Mouse (Mus musculus) cerebellum, postnatal 36 days (tissue): ENCODE measurements around the gene Epb41l1.
"Not testable (repeated sequence)": the region's sequence is repeated elsewhere in the genome, so short reads cannot be mapped to it uniquely, and the experiment has no call there.

Experiments used
- DNase-seq, 2 experiments: peaks; one replicate each; pipeline ENCODE4 v3.0.0; 2021 to 2022; ENCODE audit warnings: mixed read lengths in 2 of 2

The Epb41l1 gene

GRCm38 (mm10) chr2:156420694-156421380 is at the start of gene Epb41l1:
TSS of gene Epb41l1 (plus strand) at chr2:156420909.
- peak; percentile 13 to 26 for DNase-seq

DNA sequence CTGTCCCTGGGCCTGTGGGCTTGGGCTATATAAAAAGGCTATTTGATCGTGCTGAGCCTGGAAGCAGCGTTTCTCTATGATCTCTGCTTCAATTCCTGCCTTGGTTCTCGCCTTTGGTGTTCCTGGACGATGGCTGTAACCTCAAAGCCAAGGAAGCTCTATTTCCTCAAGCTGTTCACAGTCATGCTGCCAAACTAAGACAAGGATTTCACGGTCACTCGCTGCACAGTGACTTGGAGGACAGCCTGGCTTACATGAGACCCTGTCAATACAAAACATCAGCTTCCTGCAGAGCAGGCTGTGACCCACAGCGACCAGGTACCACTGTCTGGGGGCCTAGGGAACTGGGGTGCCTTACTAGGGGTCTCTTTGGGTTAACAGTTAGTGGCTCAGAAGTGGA is 43.8 kb upstream of the Epb41l1 start:
- DNase-seq, result no peak

- DNase-seq, result no peak
These were observed 40.8 kb upstream of the Epb41l1 start for GRCm38 (mm10) chr2:156379929-156380328.

DNA sequence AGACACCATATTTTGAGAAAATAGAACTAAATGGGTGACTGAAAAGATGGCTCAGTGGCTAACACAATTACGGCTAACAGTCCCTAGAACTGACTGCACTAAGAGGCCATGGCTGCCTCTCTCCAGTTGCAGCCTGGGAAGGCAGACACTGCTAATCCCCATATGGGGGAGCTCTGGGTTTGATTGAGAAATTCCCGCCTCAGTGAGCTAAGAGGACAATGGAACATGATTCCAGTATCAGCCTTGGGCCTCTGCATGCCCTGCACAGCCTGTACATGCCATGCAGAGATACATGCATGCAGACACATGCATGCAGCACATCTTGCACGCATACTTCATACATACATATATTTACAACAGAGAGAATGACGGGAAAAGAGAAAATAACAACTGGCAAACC is 39.4 kb upstream of the Epb41l1 start:
- DNase-seq, result no peak

DNA sequence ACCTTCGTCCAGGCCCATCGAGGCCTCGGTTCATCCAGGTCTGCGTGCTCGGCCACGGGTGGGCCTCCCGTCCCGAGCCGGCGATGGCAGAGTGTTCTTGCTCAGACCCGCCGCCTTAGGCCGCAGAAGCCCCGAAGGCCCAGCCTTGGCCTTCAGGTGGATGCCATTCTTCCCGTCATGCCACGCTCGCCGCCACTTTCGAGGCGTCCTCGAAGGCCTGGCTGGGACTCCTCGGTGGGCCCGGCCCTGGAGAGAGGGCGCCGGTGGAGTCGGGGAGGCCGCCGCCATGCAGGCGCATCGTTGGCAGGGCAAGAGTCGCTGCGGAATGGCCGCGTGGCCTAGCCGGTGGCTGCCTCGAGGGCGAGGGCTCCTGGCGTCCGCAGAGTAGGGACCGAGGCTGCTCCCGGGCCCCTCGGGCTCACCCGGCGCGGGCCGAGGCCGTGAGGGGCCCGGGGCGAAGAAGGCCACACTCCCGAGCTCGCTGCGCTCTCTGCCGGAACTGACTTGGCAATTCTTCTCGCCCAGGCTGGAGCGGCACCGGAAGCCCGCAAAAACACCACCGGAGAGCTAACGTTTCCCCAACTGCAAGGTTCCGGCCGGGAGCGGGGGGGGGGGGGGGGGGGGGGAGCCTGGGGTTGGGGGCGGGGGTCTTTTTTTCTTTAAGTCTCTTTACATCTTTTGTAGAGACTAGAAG is 28.1 kb upstream of the Epb41l1 start:
- DNase-seq, result peak; percentile 75 to 77

- DNase-seq, result peak in 1 of 2 experiments; percentile 11
These were observed 27.4 kb upstream of the Epb41l1 start for GRCm38 (mm10) chr2:156393155-156393828.

- DNase-seq, result no peak
These were observed 26.4 kb upstream of the Epb41l1 start for GRCm38 (mm10) chr2:156394282-156394681.

- no peak for DNase-seq
These were observed 24.6 kb upstream of the Epb41l1 start for GRCm38 (mm10) chr2:156396096-156396495.

DNA sequence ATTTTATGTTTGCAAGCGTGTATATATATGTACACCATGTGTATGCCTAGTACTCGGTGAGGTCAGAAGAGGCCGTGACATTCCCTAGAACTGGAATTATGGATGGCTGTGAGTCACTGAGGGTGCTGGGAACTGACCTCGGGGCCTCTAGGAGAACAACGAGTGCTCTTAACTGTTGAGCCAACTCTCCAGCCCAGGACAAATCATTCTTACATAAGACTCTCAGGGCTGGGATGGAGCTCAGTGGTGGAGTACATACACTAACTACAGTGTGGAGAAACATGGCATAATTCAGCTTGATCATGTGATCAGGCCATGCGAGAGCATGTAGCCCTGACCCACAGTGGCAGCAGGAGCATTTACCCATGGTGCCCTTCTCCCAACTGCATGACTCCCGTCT is 22.7 kb upstream of the Epb41l1 start:
- DNase-seq, result no peak

DNA sequence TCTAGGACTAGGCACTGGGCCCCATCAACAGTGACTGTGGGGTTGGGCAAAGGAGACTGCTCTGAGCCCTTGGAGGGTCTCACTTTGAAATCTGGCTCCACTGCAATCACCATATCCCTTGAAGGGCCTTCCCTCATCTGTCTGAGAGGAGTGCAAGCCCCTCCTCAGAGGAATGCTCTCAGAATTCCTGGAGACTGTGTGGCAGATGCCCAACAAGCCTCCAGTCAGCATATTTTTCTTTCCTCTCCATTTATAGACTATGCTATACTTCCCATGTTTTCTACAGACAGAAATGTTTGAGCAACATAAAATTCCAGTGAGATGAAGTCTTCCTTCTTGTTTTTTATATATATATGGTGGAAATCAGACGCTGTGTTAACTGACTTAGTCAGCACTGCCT is 21.2 kb upstream of the Epb41l1 start:
- no peak for DNase-seq

DNA sequence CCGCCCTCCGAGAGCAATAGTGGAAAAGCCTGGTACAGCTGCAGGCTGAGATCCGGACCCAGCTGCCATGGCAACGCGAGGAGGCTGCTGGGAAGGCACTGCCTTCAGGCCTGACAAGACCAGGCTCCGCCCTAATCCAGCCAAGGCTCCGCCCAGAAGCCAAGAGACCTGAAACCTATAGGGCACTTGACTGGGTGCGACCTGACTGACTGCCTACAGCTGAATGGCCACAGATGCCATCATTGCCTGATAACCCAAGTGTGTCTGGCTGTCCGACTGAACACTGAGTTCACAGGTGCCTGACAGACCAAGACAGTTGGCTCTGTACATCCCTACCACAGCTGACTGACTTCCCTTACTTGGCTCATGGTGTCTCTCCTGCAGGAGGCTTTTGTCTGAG is 19.4 kb upstream of the Epb41l1 start:
- DNase-seq, result no peak

DNA sequence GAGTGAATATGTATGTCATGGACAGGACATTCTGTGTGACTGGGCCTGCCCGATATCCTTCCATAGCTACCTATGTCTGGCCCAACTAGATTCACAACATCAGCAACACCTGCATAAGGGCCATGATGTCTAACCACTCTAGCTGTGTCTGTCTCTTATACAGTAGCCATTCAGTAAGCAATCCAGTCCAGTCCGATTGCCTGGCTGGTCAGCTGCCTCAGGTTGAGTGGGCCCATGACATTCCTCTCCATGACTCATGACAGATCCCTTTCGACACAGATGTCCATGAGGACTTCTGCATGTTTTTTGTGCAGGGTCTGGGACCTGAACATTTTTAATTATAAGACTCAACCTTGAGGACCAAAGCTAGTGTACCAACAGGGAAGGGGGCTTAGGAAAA is 18.7 kb upstream of the Epb41l1 start:
- DNase-seq, result no peak

- DNase-seq, result no peak
These were observed 13.7 kb upstream of the Epb41l1 start for GRCm38 (mm10) chr2:156406987-156407386.

DNA sequence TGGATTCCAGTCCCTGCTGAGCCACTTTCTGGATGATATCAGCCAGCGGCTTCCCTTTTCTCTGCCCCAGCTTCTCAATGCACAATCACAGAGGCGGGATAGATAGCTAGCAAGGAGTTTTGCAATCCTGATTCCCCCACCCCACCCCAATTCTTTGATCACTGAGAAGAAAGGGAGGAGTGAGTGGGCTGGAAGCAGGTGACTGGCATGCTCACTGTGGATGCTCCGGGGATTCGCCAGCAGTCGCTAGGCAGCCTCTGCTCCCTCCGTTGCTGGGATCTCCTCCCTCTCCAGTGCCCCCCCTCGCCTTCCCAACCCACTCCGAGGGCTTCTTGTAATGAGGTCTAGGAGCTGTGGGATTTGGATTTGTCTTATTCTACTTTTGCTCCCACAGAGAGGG is 12.5 kb upstream of the Epb41l1 start:
- no peak for DNase-seq

DNA sequence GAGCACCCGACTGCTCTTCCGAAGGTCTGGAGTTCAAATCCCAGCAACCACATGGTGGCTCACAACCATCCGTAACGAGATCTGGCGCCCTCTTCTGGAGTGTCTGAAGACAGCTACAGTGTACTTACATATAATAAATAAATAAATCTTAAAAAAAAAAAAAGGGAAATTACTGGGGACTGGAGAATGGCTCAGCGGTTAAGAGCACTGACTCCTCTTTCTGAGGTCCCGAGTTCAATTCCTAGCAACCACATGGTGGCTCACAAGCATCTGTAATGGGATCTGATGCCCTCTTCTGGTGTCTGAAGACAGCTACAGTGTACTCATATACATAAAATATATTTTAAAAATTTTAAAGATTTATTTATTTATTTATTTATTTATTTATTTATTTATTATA is 9.4 kb upstream of the Epb41l1 start:
- DNase-seq, result not testable (repeated sequence)

DNA sequence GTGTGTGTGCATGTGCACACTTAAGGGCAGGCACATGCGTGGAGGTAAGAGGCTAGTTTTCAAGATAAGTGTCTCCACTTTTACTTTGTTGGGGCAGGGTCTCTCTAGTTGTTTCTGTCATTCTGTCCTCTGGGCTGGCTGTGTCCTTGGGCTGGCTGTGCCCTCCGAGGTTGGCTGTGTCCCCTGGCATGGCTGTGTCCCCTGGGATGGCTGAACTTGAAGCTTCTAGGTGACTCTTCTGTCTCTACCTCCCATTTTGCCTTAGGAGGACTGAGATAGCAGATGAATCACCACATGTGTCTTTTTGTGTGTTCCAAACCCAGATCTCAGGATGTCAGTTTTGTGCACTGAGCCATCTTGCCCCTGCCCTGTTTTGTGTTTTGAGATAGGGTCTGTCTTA is 5.7 kb upstream of the Epb41l1 start:
- no peak for DNase-seq

DNA sequence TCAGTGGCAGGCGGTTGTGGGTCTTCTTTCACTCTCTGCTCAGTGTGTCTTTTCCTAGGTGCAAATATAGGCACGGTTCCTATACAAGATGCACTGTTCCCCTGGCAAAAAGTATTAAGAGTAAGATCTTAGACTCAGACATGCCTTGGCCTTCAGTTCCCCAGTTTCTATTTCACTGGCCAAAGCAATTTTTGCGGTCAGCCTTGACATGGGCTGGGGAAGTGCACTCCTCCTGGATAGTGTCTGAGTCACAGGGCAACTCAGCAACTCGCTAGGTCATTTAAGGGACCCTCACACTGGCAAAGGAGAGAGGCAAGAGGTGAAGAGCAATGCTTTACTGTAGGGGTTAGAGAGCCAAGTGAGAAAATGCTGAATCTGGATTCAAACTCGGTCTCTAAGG is 5.0 kb upstream of the Epb41l1 start:
- no peak for DNase-seq

GRCm38 (mm10) chr2:156417194-156417593 is 3.5 kb upstream of the Epb41l1 start:
- DNase-seq, result no peak

DNA sequence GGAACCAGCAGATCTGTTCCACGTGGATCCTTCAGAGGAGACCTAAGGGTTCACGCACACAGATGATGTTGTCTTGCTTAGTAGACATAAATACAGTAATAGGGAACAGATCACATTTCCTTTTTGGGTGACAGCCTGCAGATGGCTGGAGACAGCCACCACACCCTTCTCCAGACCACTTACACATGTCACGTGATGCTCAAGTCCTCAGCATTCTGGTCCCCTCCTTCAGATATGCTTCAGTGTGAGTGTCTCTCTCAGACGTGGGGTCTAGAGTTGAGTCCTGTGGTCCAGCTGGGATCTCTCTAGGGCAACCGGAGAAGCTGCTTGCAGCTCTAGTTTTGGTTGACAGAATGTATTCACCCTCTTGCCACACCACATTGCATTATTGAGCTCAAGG is 2.2 kb upstream of the Epb41l1 start:
- DNase-seq, result no peak

DNA sequence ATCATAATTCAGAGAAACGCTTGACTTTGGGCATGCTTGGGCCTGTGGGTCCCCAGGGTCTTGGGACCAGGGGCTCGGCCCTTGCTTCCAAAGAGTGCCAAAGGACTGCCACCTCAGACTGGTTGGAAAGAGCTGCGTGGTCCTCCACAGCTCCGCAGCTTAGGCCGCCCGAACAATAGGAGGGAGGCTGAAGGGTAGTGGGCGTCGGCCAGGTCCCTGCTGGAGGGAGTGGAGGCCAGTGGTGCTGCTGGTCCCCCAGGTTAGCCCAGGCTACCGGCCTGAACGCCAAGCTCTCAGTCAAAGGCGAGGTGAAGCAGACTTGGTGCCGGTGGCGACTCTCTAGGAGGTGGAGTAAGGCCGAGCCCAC is 399 bp upstream of the Epb41l1 start:
- DNase-seq, result no peak

GRCm38 (mm10) chr2:156421381-156422110 is 837 bp downstream of the Epb41l1 start:
- DNase-seq, result peak; percentile 14 to 15

- no peak for DNase-seq
These were observed 1.9 kb downstream of the Epb41l1 start for GRCm38 (mm10) chr2:156422631-156423030.

GRCm38 (mm10) chr2:156423672-156424071 is 3.0 kb downstream of the Epb41l1 start:
- no peak for DNase-seq
